8 mouse cellular contexts compared by ENCODE assay signal in genomic region chr14:34768373-34768772, GRCm38 (mm10). TPM values are rescaled to one million over a fixed set of nuclear protein-coding genes. Genes with fewer than 3 reads are reported as not detected.
DNase-seq lines count a peak whose midpoint lies in the region; ATAC-seq lines count a peak whose summit lies in the region.

No protein-coding gene starts in this region.

- WGBS in hindbrain, embryonic 15.5 days: 0% methylated on average over 10 of the region's 10 CpGs

- H3K36me3 ChIP-seq in hindbrain, embryonic 15.5 days: no peaks in the 10 kb centered on the region

- ATAC-seq in hindbrain, embryonic 15.5 days (ENCODE audit: low FRiP score, low read depth): peak; percentile 36; the same call in 1 of the 2 replicates

- H3K4me2 ChIP-seq in hindbrain, embryonic 15.5 days: peak overlapping the region; percentile 97

- peak overlapping the region; percentile 50 for H3K4me3 ChIP-seq in hindbrain, embryonic 15.5 days

- H3K9me3 ChIP-seq in hindbrain, embryonic 15.5 days: no peaks in the 10 kb centered on the region

- H3K27me3 ChIP-seq in hindbrain, embryonic 15.5 days: no peaks in the 10 kb centered on the region

- no peak overlapping the region for H3K9ac ChIP-seq in hindbrain, embryonic 15.5 days

- H3K27ac ChIP-seq in hindbrain, embryonic 15.5 days (replicated peaks): no peak overlapping the region

- H3K4me1 ChIP-seq in hindbrain, embryonic 15.5 days (replicated peaks): peaks cover 16% of the 10 kb centered on the region

- DNase-seq in T-cell, adult 2 months (ENCODE audit: low spot score): peak; percentile 62
- DNase-seq in cerebellum, postnatal 36 days: peak; percentile 38 to 40
- peak; percentile 39 to 59 for DNase-seq in frontal cortex, postnatal 36 days (ENCODE audit: low spot score in 2 of 2)
- DNase-seq in left cerebral cortex, adult 18-20 months (ENCODE audit: low spot score in 2 of 2): peak; percentile 56
- DNase-seq in lung, postnatal 4 days: peak; percentile 79 to 80
- DNase-seq in retina, postnatal 7 days (ENCODE audit: low read depth, low spot score): peak; percentile 14
- peak; percentile 81 for DNase-seq in urinary bladder, postnatal 14 days (ENCODE audit: low spot score)

RNA-seq across cellular contexts. Expression of gene Grid1, which starts 51.5 kb away (rescaled TPM):
- polyA plus RNA-seq in hindbrain, embryonic 15.5 days (2015; fragmentation: Nextera tagmentation; extraction: Ambion mirVana): 6.8 and 7.1 TPM in 2 replicates
- total RNA-seq in left cerebral cortex, adult 18-20 months (2021): 10 to 100 TPM; 44.8 to 45.0 TPM

Comparison
In these comparisons a context has a peak if more than half of its experiments do, and no peak if none do; other contexts are left out.
1. DNase-seq: peak in every context shown above with its lines; median percentile 81 in urinary bladder, postnatal 14 days; 80 in lung, postnatal 4 days; 62 in T-cell, adult 2 months; 56 in left cerebral cortex, adult 18-20 months; 49 in frontal cortex, postnatal 36 days; 39 in cerebellum, postnatal 36 days; 14 in retina, postnatal 7 days.